Comparison of ENCODE assay signal across 9 mouse cellular contexts in the genomic region with DNA sequence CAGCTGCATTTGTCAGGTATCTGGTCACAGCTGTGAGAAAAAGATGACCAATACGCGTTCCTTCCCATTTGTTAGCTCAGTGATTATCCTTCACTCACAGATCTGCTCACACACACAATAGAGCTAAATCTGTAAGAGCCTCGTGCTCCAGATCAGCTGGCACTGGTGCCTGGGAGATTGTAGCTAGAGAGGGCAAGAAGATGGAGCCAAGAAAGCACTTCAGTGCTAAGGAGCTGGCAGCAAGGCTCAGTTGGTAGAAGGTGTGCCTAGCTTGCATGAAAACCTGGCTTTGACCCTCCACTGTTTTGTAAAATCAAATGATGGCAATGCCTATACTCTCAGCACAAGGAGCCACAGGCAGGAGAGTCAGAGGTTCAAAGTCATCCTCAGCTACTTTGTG. TPM values are rescaled to one million over a fixed set of nuclear protein-coding genes. Genes with fewer than 3 reads are reported as not detected.
"Had no signal": no experiment of that assay in that cellular context is flagged by ENCODE, and none has a peak within 500 bp of the region (broad histone marks: within the 10 kb centered on the region; RNA-seq: fewer than 3 reads in every experiment).

No protein-coding gene starts in this region.

- H3K9ac ChIP-seq: limb, embryonic 15.5 days; liver, embryonic 12.5 days; midbrain, embryonic 12.5 days; neural tube, embryonic 12.5 days had no signal

- H3K4me1 ChIP-seq: limb, embryonic 15.5 days; neural tube, embryonic 12.5 days had no signal

- H3K27ac ChIP-seq: limb, embryonic 15.5 days; liver, embryonic 12.5 days; midbrain, embryonic 12.5 days; neural tube, embryonic 12.5 days; stomach, postnatal 0 days had no signal

- H3K4me2 ChIP-seq: limb, embryonic 15.5 days; liver, embryonic 12.5 days; midbrain, embryonic 12.5 days; neural tube, embryonic 12.5 days had no signal

- H3K4me3 ChIP-seq: limb, embryonic 15.5 days; liver, embryonic 12.5 days; midbrain, embryonic 12.5 days; myocyte; neural tube, embryonic 12.5 days had no signal

- H3K9me3 ChIP-seq: limb, embryonic 15.5 days; liver, embryonic 12.5 days; midbrain, embryonic 12.5 days; neural tube, embryonic 12.5 days had no signal

- H3K27me3 ChIP-seq: limb, embryonic 15.5 days; neural tube, embryonic 12.5 days had no signal

- H3K36me3 ChIP-seq: limb, embryonic 15.5 days; liver, embryonic 12.5 days; midbrain, embryonic 12.5 days; neural tube, embryonic 12.5 days had no signal

RNA-seq across cellular contexts. Expression of a gene that starts 5.8 kb away (rescaled TPM):
- polyA plus RNA-seq: inflammation-experienced regulatory T-cells, adult 6 months; limb, embryonic 11.5 days; limb, embryonic 15.5 days; liver, embryonic 12.5 days; lung, embryonic 16.5 days; midbrain, embryonic 12.5 days; myocyte; neural tube, embryonic 12.5 days; stomach, postnatal 0 days had no signal

RNA-seq across cellular contexts. Expression of a gene that starts 52.5 kb away (rescaled TPM):
- polyA plus RNA-seq: inflammation-experienced regulatory T-cells, adult 6 months; myocyte had no signal
